Mouse (Mus musculus): ENCODE measurements at regions not wholly inside any gene's neighbourhood (a gene's known extent, or its start where the extent isn't known, plus 50 kb on each side); places are given as distances from the start of the nearest gene placed in this dataset.

DNA sequence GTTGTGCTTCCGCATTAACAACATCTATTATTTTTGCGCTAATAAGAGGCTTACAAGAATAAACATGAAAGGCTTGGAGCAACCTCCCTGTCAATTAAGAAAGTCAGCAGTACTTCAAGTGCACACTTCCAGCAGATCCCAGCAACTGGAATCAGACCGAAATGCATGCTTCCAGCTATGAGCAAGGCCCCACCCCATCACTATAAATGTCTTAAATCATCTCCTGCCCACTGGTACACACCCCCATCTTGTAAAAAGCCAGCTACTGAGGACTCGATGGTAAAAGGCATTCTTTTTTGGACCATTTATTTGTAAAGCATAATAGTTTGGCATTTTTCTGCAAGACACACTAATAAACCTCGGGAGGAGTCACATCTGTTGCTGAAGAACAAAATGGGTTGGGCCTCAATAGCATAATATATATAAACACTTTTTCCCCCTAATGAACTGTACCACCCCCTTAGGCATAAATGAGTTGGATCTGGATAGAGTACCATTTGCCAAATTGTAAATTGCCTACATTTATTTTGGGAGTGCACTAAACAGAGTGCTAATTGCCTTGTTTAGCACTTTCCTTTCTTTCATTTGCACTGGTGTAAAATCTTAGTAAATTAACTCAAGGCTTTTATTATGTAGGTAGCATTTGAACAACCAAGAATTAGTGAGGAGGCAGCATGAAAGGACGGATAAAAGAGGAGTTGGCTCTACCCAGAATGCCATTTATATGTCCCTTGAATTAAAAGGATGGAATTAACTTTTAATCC, 371.8 kb downstream of the Nr2f2 start:
- TF ChIP-seq POLR2A (IDR thresholded peaks at IDR 0.05; ENCODE audit: borderline replicate concordance, extremely low read depth, insufficient read depth, insufficient read length, poor library complexity, severe bottlenecking) (no peak), CTCF (IDR thresholded peaks at IDR 0.05; ENCODE audit: borderline replicate concordance, extremely low read depth, insufficient read depth, insufficient read length) (no peak)
